Mouse (Mus musculus) testis, postnatal 14 days (tissue): ENCODE results near the gene Commd3.

Experiments used
- DNase-seq: peaks from one replicate; pipeline ENCODE4 v3.0.0; 2021; ENCODE audit warnings: low spot score

Commd3 gene

DNA sequence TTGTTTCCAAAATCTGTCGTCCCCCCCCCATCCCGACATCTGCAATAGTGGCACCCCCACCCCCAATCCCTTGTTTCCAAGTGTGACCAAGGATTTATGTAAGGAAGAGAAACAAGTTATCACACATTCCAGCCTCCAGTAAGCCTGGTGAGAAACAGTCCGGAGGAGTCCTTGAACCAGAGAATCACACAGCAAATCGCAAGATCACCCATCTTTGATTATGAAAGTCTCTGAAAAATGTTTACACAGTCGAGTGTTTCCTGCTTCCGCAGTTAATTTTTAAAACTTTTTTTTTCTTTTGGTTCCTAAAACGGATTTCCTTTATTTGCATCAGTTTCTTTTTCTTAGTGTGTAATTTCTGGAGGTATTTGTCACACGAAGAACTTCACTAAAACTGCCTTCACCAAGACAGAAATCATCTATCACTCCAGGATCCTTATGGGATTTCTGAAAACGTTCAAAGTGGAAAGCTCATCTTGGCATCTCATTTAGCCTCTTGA lies 15.5 kb downstream of the Commd3 start:
- no peak for DNase-seq

- DNase-seq = no peak
Observed at GRCm38 (mm10) chr2:18688286-18688685, 16.1 kb downstream of the Commd3 start.

GRCm38 (mm10) chr2:18688708-18689063 lies 16.5 kb downstream of the Commd3 start:
- DNase-seq = peak; percentile 87

DNA sequence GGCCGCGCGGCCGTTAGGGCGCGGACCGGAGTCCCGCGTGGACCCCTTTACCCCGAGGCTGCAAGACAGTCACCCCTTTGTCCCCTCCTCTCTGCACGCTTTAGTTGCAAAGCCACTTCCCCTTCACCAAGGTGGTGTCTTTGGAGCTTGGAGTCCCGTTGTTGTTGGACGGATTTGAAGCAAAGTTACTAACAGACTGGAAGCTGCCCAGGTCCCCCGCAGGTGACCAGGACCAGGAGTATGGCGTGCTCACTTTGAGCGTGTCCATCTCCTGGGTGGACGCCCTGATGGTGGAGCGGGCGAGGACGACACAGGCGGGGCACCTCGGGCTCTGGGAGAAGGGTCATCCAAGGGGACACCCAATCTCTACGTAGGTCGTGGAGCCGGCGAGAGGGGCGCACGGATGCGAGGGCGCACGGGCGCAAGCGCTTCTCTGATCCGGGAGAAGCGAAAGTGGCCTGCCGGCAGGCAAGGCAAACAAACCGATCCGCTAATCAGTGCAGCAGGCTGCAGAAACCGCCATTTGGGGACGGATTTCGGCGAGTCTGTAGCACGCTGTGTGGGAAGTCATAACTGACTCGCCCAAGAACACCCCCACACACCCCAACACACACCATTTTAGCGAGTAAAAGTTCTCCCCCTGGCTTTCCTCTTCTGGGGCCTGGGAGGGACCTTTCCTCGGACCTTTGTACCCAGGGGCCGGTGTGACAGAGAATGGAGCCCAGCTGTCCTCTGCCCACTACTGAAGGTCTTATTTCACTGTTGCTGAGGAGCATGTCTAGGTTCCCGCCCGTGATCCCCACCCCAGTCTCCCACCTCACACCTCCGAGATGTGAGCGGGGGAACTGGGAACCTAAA lies 17.1 kb downstream of the Commd3 start:
- DNase-seq = peak; percentile 68

GRCm38 (mm10) chr2:18690055-18690691 lies 18.0 kb downstream of the Commd3 start:
- peak; percentile 66 for DNase-seq

- no peak for DNase-seq
Observed at GRCm38 (mm10) chr2:18690756-18691155, 18.6 kb downstream of the Commd3 start.

- no peak for DNase-seq
Observed at GRCm38 (mm10) chr2:18692031-18692430, 19.8 kb downstream of the Commd3 start.

GRCm38 (mm10) chr2:18692548-18692947 lies 20.4 kb downstream of the Commd3 start:
- DNase-seq = no peak

DNA sequence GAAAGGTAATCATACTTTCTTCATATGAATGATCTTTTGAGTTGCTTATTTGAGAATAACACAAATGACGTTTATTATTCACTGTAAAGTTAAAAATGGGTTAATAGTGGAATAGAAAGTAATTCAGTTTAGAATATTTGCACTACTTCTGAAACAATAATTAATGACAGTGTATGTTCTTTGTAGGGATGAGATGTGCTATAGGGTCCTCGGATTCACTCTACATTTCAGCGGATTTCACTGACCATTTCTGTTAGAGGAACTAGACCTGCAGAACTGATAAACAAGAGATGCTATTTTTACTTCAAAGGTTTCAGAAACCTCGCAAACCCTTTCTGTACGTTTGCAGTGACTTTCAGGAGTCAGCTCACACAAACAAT lies 21.3 kb downstream of the Commd3 start:
- no peak for DNase-seq

GRCm38 (mm10) chr2:18693871-18694610 lies 21.9 kb downstream of the Commd3 start, which contains the start of gene Spag6:
Gene Spag6, plus strand, starts transcription at chr2:18694032.
- DNase-seq = peak; percentile 81

DNA sequence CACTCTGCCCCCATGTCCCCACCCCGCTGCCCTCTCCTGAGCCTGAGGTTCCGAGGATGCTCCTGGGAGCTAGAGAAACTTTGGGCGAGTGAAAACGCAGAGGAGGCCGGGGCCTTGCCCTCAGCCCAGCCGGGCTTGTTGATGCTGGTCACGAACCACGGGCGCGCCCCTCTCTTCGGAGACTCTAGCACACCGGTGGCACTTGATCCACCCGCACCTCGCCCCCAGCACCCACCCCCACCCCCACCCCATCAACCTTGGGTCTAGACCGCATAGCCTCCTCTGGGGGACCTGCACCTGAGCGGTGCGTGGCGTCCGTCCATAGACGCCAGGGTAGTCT lies 22.4 kb downstream of the Commd3 start:
- no peak for DNase-seq

- DNase-seq = no peak
Observed at GRCm38 (mm10) chr2:18695163-18695562, 23.0 kb downstream of the Commd3 start.

DNA sequence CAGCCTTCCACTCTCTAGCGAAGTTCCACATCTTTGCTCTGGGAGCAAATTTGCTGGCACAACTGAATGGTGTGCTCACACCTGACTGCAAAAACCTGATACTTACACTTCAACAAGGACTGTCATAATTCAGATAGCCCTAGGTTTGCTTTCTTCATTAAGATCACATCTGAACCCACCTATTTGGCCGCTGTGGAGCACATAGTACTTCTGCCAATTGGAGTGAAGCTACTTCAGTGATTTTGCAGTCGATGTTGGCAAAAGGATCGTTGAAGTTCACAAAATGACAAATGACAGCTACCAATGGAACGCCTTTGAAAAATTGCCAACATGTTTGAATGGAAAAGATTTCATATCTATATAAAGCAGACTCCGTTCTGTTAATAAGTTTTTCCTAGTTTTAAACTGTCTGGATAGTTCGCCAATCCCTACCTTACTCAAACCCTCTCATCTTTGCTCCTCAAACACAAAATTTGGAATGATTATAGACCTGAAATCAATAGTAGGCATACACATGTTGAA lies 23.5 kb downstream of the Commd3 start:
- no peak for DNase-seq

DNA sequence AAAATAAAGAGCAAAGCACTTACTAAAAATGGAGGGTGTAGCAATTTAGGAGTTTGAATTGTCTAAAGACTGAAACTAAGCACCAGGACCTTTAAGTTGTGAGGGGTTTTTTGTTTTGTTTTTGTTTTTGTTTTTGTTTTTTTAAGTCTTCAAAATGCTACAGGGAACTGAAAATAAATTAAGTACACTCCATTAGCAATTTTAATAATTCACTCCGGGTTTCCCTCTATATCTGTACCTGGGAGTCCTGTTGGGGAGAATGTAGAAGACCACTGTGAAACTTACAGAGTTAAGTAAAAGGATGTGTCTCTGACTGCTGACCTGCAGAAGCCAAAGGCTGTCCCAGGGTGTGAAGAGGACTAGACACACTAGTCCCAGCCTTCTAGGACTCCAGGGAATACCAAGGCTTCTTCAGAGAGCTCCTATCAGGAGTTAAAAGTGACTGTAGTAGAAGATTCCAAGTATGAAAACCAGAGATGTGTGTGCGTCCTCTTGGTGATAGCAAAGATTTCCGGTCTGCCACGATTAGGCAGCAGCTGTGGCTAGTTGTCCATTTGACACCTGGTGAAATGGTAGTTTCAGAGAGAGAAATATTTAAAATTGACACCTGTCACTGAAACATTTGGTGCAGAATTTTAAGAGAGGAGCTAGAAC lies 25.5 kb downstream of the Commd3 start:
- DNase-seq = no peak

DNA sequence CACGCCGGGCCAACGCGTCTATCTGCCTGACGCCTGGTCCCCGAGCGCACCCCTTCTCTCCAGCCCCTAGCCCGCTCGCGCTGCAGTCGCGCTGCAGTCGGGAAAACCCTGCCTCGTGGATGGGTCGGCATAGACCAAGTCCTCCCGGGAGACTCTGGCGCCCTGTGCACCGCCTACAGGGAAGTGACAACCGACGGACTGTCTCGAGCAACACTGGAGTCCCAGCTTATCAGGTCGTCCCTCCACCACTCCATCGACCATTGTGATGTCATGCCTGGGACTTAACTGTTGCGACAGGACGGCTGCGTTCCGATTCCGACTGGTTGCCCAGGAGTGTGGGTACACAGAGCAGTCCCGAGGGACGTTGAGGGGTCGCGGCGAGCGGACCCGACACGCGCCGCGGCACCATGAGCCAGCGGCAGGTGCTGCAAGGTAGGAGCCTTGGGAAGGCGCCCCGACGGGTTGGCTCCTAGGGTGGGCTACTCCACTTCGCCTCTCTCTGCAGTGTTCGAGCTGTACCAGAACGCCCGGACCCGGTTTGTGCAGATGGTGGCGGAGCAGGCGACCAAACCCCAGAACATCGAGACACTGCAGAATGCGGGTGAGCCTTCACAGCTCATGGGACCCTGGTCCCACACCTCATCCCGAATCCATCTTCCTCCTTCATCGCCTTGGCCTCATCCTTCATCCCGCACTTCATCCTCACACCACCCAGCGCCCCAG lies 26.6 kb downstream of the Commd3 start:
- DNase-seq = peak; percentile 23

DNA sequence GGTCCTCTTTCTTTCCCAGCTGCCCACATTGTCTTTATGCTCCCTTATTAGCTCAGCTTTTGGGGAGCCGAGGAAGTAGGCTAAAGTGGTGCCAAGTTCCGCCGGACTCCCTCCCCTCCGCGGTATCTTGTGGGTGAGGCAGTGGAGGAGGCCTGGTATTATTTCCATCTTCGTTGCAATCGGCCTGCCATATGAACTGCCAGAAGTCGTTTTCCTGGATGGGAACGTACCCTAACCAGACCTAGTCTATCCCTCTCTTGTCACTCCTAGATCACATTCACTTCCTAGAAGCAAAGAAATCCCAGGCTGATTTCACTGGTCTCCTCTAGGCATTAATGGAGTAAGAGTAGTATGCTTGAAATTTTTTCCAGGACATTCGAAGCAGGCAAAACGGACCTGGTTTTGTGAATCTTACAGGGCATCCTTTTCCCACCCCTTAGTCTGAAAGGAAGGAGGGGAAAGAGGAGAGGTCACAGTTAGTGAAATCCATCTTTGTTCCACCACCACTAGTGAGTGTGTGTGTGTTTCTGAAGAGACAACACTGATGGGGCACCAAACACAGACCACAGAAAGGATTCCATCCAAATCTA lies 27.3 kb downstream of the Commd3 start:
- no peak for DNase-seq

DNA sequence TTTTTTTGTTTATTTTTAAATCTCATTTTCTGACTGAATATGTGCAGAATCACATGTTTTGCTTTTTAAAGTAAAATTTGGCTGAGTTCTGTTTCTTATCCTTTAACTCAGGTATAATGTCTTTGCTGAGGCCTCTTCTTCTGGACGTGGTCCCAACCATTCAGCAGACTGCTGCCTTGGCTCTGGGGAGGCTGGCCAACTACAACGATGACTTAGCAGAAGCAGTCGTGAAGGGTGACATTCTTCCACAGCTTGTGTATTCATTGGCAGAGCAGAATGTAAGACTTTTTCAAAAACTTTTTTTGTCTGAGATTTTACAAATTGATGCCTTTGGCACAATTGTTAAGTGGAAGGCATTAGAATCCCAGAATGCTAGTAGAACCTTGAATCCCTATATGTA lies 38.2 kb downstream of the Commd3 start:
- no peak for DNase-seq

DNA sequence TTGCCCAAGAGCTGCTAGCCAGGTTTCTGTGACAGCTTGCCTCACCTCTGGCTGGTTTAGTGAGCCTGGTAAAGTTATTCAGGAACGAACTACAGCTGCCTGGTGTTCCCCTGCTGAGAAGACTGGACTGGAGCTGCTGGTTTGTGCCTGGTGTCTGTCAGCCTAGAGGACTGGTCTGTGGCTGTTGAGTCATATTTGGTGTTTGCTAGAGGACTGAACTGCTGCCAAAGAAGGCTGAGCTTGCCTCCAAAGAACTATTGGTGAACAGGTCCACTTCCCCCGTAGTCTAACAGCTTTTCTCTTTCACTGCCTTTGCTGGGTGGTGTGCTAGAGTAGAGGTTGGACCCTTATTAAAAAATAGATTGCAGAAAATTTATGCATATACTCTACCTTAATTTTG lies 40.9 kb downstream of the Commd3 start:
- DNase-seq = no peak

GRCm38 (mm10) chr2:18714337-18714736 lies 42.2 kb downstream of the Commd3 start:
- DNase-seq = no peak

DNA sequence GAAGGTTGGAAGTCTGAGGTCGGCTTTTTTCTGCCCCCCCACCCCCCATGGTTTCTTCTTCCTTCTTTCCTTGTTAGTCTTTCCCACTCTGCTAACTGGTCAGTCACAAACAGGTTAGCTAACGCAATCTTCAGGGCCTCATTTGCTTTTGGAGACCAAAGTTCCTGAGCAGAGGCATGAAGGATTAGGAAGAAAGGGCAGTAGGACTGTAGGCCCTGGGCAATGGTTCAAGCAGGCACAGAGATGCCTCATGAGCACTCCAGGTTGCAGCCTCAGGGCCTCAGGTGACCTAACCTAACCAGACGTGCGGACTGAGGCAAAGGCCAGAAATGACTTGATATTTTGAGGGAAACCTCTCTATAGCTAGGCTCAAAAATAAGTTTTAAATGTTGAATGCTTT lies 46.3 kb downstream of the Commd3 start:
- DNase-seq = no peak

DNA sequence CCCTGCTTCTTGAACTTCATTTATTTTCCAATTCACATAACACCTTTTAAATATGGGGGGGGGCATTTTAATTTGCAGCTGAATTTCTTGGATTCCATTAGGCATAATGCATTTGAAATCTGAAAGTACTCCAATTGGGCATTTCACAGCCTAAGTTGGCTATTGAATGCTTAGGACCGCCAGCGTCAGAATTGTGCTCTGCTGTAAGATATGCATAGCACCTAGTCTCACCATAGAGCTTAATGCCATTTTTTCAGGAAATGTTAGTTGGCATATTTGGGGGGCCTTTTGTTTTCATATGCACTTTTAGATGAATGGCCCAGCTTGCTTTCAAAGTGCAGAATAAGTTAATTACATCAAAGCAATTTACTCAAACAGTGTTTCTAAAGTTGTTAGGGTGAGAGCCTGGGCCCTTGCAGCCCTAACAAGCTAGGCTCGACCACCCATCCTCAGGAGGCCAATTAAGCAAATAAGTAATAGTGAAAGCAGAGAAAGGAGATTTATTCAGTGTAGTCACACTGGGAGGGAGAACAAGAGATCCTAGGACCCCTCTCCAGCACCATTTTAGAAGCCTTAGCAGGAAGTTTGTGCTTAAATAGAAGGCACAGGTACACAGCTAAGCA lies 50.1 kb downstream of the Commd3 start:
- DNase-seq = no peak
